Mouse (Mus musculus) cortical plate, adult 2 months (tissue): ENCODE results near the gene 4933421I07Rik.

Experiments
- CTCF ChIP-seq: fragments of 200-500 bp; IDR thresholded peaks from 2 replicates; pipeline ENCODE4 v1.5.1; 2011; ENCODE audit warnings: mild to moderate bottlenecking, control low read depth, low read length; ENCODE audit not compliant: insufficient read depth; ENCODE audit errors: extremely low read depth
- POLR2A ChIP-seq: fragments of 200-500 bp; IDR thresholded peaks from 2 replicates; pipeline ENCODE4 v1.6.1; 2011; ENCODE audit warnings: mild to moderate bottlenecking, low read length, control low read depth; ENCODE audit not compliant: insufficient read depth; ENCODE audit errors: extremely low read depth

- TF ChIP-seq POLR2A (no peak), CTCF (no peak)
Measured at GRCm38 (mm10) chr7:42490859-42491258, 42.9 kb upstream of the 4933421I07Rik start.
